Mouse (Mus musculus): ENCODE measurements around the gene Anapc15-ps. TPM values are rescaled to one million over a fixed set of nuclear protein-coding genes. Genes with fewer than 3 reads are reported as not detected.

The Anapc15-ps gene
- polyA plus RNA-seq, 1 experiment from 2014 or later = not detected

- 64% methylated on average over 22 of the region's 22 CpGs for WGBS
- H3K4me2 ChIP-seq = peak overlapping the region; percentile 1; the same call in 1 of the 2 replicates
Measured at GRCm38 (mm10) chr10:95677356-95678109, 4.3 kb upstream of the Anapc15-ps start.

DNA sequence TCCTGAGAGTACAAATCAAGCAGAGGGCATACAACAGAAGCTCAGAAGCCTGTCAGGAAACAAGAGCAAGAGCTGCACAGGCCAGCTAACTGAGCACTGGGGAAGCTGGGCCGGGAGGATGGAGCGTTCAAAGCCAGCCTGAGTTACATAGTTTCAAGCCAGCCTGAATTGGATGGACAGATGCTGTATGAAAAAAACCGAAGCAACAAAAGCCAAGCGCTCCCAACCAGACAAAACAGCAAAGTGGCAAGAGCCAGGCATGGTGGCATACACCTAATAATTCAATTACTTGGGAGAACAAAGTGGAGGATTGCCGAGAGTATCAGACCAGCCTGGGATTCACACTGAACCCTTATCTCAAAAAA is 3.7 kb upstream of the Anapc15-ps start:
- H3K27ac ChIP-seq = no peak overlapping the region
- 81% methylated on average over 5 of the region's 5 CpGs for WGBS

More at GRCm38 (mm10) chr10:95677356-95678109, 4.3 kb upstream of the Anapc15-ps start:
- Histone ChIP-seq H3K9me3 (peaks cover 5% of the 10 kb centered on the region), H3K27ac (peak overlapping the region; percentile 30; the same call in 1 of the 2 replicates), H3K4me3 (no peak overlapping the region), H3K9ac (no peak overlapping the region), H3K27me3 (no peaks in the 10 kb centered on the region), H3K36me3 (no peaks in the 10 kb centered on the region), H3K4me1 (replicated peaks) (peaks cover 12% of the 10 kb centered on the region)
- ATAC-seq (ENCODE audit: low FRiP score) = no peak

DNA sequence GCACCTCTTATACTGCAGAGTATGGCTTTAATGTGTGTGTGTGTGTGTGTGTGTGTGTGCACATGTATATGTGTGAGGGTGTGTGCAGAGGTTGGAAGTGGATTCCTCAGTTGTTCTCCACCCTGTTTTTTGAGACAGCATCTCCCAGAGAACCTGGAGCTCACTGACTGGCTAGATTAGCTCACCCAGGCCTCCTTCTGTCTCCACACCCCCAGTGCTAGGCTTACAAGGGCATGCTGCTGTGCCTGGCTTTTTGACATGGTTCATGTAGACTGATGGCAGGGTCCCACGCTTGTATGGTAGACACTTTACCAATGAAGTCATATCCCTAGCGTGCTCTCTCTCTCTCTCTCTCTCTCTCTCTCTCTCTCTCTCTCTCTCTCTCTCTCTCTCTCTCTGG is 3.1 kb upstream of the Anapc15-ps start:
- Histone ChIP-seq H3K27ac (no peak overlapping the region), H3K4me3 (no peak overlapping the region), H3K4me2 (no peak overlapping the region), H3K36me3 (no peaks in the 10 kb centered on the region), H3K9ac (no peak overlapping the region), H3K27me3 (no peaks in the 10 kb centered on the region), H3K9me3 (peaks cover 5% of the 10 kb centered on the region), H3K4me1 (replicated peaks) (peaks cover 12% of the 10 kb centered on the region)
- 96% methylated on average over 2 of the region's 2 CpGs for WGBS
- no peak for ATAC-seq (ENCODE audit: low FRiP score)

More for the DNA sequence above, 3.7 kb upstream of the Anapc15-ps start:
- Histone ChIP-seq H3K27me3 (no peaks in the 10 kb centered on the region), H3K9ac (no peak overlapping the region), H3K4me3 (no peak overlapping the region), H3K36me3 (no peaks in the 10 kb centered on the region), H3K4me1 (replicated peaks) (peaks cover 12% of the 10 kb centered on the region), H3K9me3 (peaks cover 5% of the 10 kb centered on the region), H3K4me2 (no peak overlapping the region)
- no peak for ATAC-seq (ENCODE audit: low FRiP score)

- Histone ChIP-seq H3K4me2 (no peak overlapping the region), H3K9me3 (peaks cover 5% of the 10 kb centered on the region), H3K27ac (no peak overlapping the region), H3K4me3 (no peak overlapping the region), H3K9ac (no peak overlapping the region), H3K36me3 (no peaks in the 10 kb centered on the region), H3K27me3 (no peaks in the 10 kb centered on the region), H3K4me1 (replicated peaks) (no peaks in the 10 kb centered on the region)
- WGBS = 88% methylated on average over 21 of the region's 21 CpGs
- no peak for ATAC-seq (ENCODE audit: low FRiP score)
Measured at GRCm38 (mm10) chr10:95670781-95671780, 2.2 kb downstream of the Anapc15-ps start.

- ATAC-seq (ENCODE audit: low FRiP score) = no peak
- Histone ChIP-seq H3K27me3 (no peaks in the 10 kb centered on the region), H3K4me2 (no peak overlapping the region), H3K36me3 (no peaks in the 10 kb centered on the region), H3K9me3 (peaks cover 5% of the 10 kb centered on the region), H3K9ac (no peak overlapping the region), H3K4me1 (replicated peaks) (no peaks in the 10 kb centered on the region), H3K4me3 (no peak overlapping the region), H3K27ac (no peak overlapping the region)
- WGBS = 85% methylated on average over 4 of the region's 4 CpGs
Measured at GRCm38 (mm10) chr10:95669872-95670271, 3.4 kb downstream of the Anapc15-ps start.

DNA sequence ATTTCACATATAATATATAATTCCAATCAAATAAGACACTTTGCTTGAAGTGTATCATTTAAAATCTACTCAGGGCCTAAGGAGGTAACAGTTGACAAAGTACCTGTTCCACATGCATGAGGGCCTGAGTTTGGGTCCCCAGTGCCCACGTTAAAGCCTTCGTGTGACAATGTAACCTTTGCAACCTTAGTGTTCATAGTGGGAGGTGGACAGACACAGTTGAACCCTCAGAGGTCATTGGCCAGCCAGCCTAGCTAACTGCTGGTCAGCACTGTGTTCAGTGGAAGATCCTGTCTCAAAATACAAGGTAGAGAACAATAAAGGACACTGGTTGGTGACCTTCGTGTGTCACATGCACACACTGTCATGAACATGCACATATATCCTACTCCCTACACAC is 4.2 kb downstream of the Anapc15-ps start:
- no peak overlapping the region for H3K4me2 ChIP-seq
- no peak overlapping the region for H3K27ac ChIP-seq
- no peak overlapping the region for H3K4me3 ChIP-seq
- no peaks in the 10 kb centered on the region for H3K4me1 ChIP-seq (replicated peaks)
- WGBS = 87% methylated on average over 3 of the region's 3 CpGs
- H3K9me3 ChIP-seq = peaks cover 5% of the 10 kb centered on the region
- no peaks in the 10 kb centered on the region for H3K36me3 ChIP-seq
- no peaks in the 10 kb centered on the region for H3K27me3 ChIP-seq
- H3K9ac ChIP-seq = no peak overlapping the region
- no peak for ATAC-seq (ENCODE audit: low FRiP score)

GRCm38 (mm10) chr10:95667371-95668030 is 5.8 kb downstream of the Anapc15-ps start:
- 76% methylated on average over 3 of the region's 3 CpGs for WGBS
- no peaks in the 10 kb centered on the region for H3K27me3 ChIP-seq
- no peaks in the 10 kb centered on the region for H3K36me3 ChIP-seq
- H3K27ac ChIP-seq = no peak overlapping the region
- no peaks in the 10 kb centered on the region for H3K9me3 ChIP-seq
- no peak overlapping the region for H3K9ac ChIP-seq
- no peaks in the 10 kb centered on the region for H3K4me1 ChIP-seq (replicated peaks)
- no peak overlapping the region for H3K4me2 ChIP-seq
- H3K4me3 ChIP-seq = no peak overlapping the region
- ATAC-seq (ENCODE audit: low FRiP score) = no peak

- ATAC-seq (ENCODE audit: low FRiP score) = no peak
- H3K4me1 ChIP-seq (replicated peaks) = no peaks in the 10 kb centered on the region
- no peak overlapping the region for H3K4me2 ChIP-seq
- no peaks in the 10 kb centered on the region for H3K27me3 ChIP-seq
- H3K9me3 ChIP-seq = no peaks in the 10 kb centered on the region
- no peak overlapping the region for H3K9ac ChIP-seq
- H3K4me3 ChIP-seq = no peak overlapping the region
- WGBS = 71% methylated on average over 2 of the region's 2 CpGs
- H3K27ac ChIP-seq = no peak overlapping the region
- no peaks in the 10 kb centered on the region for H3K36me3 ChIP-seq
Measured at GRCm38 (mm10) chr10:95666791-95667190, 6.5 kb downstream of the Anapc15-ps start.

- H3K27ac ChIP-seq = no peak overlapping the region
- H3K36me3 ChIP-seq = no peaks in the 10 kb centered on the region
- no peak for ATAC-seq (ENCODE audit: low FRiP score)
- H3K27me3 ChIP-seq = no peaks in the 10 kb centered on the region
- H3K4me1 ChIP-seq (replicated peaks) = no peaks in the 10 kb centered on the region
- H3K9me3 ChIP-seq = no peaks in the 10 kb centered on the region
- H3K4me3 ChIP-seq = no peak overlapping the region
- no peak overlapping the region for H3K4me2 ChIP-seq
- WGBS = 42% methylated on average over 11 of the region's 11 CpGs
- H3K9ac ChIP-seq = no peak overlapping the region
Measured at GRCm38 (mm10) chr10:95665426-95665990, 7.7 kb downstream of the Anapc15-ps start.

DNA sequence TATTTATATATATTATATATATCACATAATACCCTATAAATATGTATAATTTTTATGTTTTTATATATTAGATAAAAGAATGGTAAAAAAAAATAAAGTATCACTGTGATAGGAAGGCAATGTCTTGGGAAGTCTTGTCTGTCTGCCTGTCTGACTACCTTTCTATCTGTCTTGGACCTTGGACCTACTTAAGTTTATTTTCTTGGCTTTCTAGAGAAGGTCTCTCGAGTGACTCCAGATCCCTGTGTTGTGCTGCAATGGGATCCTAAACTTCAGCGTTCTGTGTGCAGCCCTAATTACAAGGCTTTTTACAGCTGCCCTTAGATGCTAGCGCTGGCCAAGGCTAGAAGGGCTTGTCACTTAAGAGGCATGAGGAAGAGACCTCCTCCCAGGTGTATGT is 8.6 kb downstream of the Anapc15-ps start:
- H3K4me1 ChIP-seq (replicated peaks) = peaks cover 2% of the 10 kb centered on the region; the same call in 1 of the 2 replicates
- H3K4me2 ChIP-seq = no peak overlapping the region
- no peaks in the 10 kb centered on the region for H3K9me3 ChIP-seq
- WGBS = 89% methylated on average over 3 of the region's 3 CpGs
- no peak overlapping the region for H3K9ac ChIP-seq
- H3K4me3 ChIP-seq = no peak overlapping the region
- ATAC-seq (ENCODE audit: low FRiP score) = no peak
- H3K27ac ChIP-seq = no peak overlapping the region
- no peaks in the 10 kb centered on the region for H3K36me3 ChIP-seq
- H3K27me3 ChIP-seq = no peaks in the 10 kb centered on the region

DNA sequence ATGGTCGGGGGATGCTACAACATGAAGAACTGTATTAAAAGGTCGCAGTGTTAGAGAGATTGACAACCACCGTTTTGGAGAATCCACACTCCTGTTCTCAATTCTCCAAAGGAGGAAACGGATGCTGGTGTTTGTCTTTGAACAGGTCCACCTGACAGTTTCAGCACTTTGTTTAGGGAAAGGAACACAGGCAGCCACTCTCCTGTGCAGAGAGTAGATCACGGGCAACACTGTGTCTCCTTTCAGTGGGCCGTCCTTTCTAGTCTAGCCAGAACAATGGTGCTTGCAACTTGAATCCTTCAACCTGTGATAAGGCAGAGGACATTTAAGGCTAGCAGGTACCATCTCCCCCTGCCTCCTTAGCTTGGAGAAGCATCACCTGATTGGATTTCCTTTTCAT is 12.9 kb downstream of the Anapc15-ps start:
- Histone ChIP-seq H3K36me3 (no peaks in the 10 kb centered on the region), H3K9ac (no peak overlapping the region), H3K27me3 (no peaks in the 10 kb centered on the region), H3K4me2 (no peak overlapping the region), H3K4me3 (no peak overlapping the region), H3K27ac (no peak overlapping the region), H3K9me3 (no peaks in the 10 kb centered on the region), H3K4me1 (replicated peaks) (peaks cover 14% of the 10 kb centered on the region)
- WGBS = 82% methylated on average over 6 of the region's 6 CpGs
- ATAC-seq (ENCODE audit: low FRiP score) = no peak

Data from hindbrain, embryonic 13.5 days (tissue).